Mouse (Mus musculus) left cerebral cortex, adult 9 months (tissue): ENCODE data around the gene Gm10799.
"Not testable (repeated sequence)": the region's sequence is repeated elsewhere in the genome, so short reads cannot be mapped to it uniquely, and the experiment has no call there.

Experiments
- DNase-seq, 2 experiments: peaks; one replicate each; pipeline ENCODE4 v3.0.0; 2022; ENCODE audit warnings: low spot score in 2 of 2

Gene Gm10799

GRCm38 (mm10) chr2:104068450-104068849, at the start of gene Gm10799:
Gm10799 (minus strand) TSS chr2:104068550.
- not testable (repeated sequence) for DNase-seq

- DNase-seq: not testable (repeated sequence)
These were observed 48.8 kb upstream of the Gm10799 start for GRCm38 (mm10) chr2:104117173-104117572.

GRCm38 (mm10) chr2:104114898-104115297, 46.5 kb upstream of the Gm10799 start:
- DNase-seq: no peak

GRCm38 (mm10) chr2:104113563-104113962, 45.2 kb upstream of the Gm10799 start:
- not testable (repeated sequence) for DNase-seq

- DNase-seq: not testable (repeated sequence)
These were observed 42.9 kb upstream of the Gm10799 start for GRCm38 (mm10) chr2:104111170-104111797.

- DNase-seq: no peak
These were observed 41.7 kb upstream of the Gm10799 start for GRCm38 (mm10) chr2:104110031-104110430.

GRCm38 (mm10) chr2:104109528-104109927, 41.2 kb upstream of the Gm10799 start:
- DNase-seq: no peak

- not testable (repeated sequence) for DNase-seq
These were observed 40.7 kb upstream of the Gm10799 start for GRCm38 (mm10) chr2:104109021-104109420.

- DNase-seq: no peak
These were observed 36.5 kb upstream of the Gm10799 start for GRCm38 (mm10) chr2:104104800-104105199.

GRCm38 (mm10) chr2:104099946-104100345, 31.6 kb upstream of the Gm10799 start:
- no peak for DNase-seq

- no peak for DNase-seq
These were observed 30.9 kb upstream of the Gm10799 start for GRCm38 (mm10) chr2:104099231-104099585.

- no peak for DNase-seq
These were observed 30.3 kb upstream of the Gm10799 start for GRCm38 (mm10) chr2:104098529-104099230.

GRCm38 (mm10) chr2:104097396-104097795, 29.0 kb upstream of the Gm10799 start:
- DNase-seq: not testable (repeated sequence)

- not testable (repeated sequence) for DNase-seq
These were observed 28.4 kb upstream of the Gm10799 start for GRCm38 (mm10) chr2:104096796-104097195.

- no peak for DNase-seq
These were observed 27.9 kb upstream of the Gm10799 start for GRCm38 (mm10) chr2:104096256-104096655.

GRCm38 (mm10) chr2:104095741-104096213, 27.4 kb upstream of the Gm10799 start, which contains the start of gene Cd59a:
Cd59a (plus strand) TSS chr2:104095801.
- DNase-seq: peak in 1 of 2 experiments; percentile 51

GRCm38 (mm10) chr2:104093305-104093704, 25.0 kb upstream of the Gm10799 start:
- no peak for DNase-seq

- not testable (repeated sequence) for DNase-seq
These were observed 19.2 kb upstream of the Gm10799 start for GRCm38 (mm10) chr2:104087562-104087961.

GRCm38 (mm10) chr2:104084027-104084426, 15.7 kb upstream of the Gm10799 start:
- DNase-seq: not testable (repeated sequence)

GRCm38 (mm10) chr2:104082474-104082873, 14.1 kb upstream of the Gm10799 start:
- no peak for DNase-seq

- DNase-seq: not testable (repeated sequence)
These were observed 13.2 kb upstream of the Gm10799 start for GRCm38 (mm10) chr2:104081436-104082050.

GRCm38 (mm10) chr2:104078285-104078684, 9.9 kb upstream of the Gm10799 start:
- DNase-seq: not testable (repeated sequence)
